Mouse (Mus musculus) kidney, adult 2 months (tissue): ENCODE results near the gene Ankra2. TPM values are rescaled to one million over a fixed set of nuclear protein-coding genes. Genes with fewer than 3 reads are reported as not detected.

ENCODE experiments used
- DNase-seq: peaks from one replicate; pipeline ENCODE4 v3.0.0; 2021
- H3K27ac ChIP-seq: fragments of 200-500 bp; 2 replicates; pipeline ENCODE4 v1.5.1; 2012; ENCODE audit warnings: low read depth, low read length, control low read depth, inconsistent platforms; ENCODE audit not compliant: insufficient read depth
- H3K27me3 ChIP-seq: fragments of 200-500 bp; replicated peaks from 2 replicates; pipeline ENCODE4 v1.6.1; 2012; ENCODE audit warnings: mild to moderate bottlenecking, moderate library complexity, low read length, inconsistent platforms; ENCODE audit not compliant: control insufficient read depth, insufficient read depth
- H3K36me3 ChIP-seq: fragments of 200-500 bp; 2 replicates; pipeline ENCODE4 v1.6.1; 2012; ENCODE audit warnings: mild to moderate bottlenecking, moderate library complexity, low read length, inconsistent platforms; ENCODE audit not compliant: control insufficient read depth, insufficient read depth
- H3K4me1 ChIP-seq: fragments of 200-500 bp; 2 replicates; pipeline ENCODE4 v1.6.1; 2011; ENCODE audit warnings: low read length; ENCODE audit not compliant: control insufficient read depth, insufficient read depth
- H3K4me3 ChIP-seq: fragments of 200-500 bp; 2 replicates; pipeline ENCODE4 v1.5.1; 2011; ENCODE audit warnings: mild to moderate bottlenecking, low read depth, low read length, control low read depth; ENCODE audit not compliant: insufficient read depth
- CTCF ChIP-seq: fragments of 200-500 bp; conservative IDR thresholded peaks from 2 replicates; pipeline ENCODE4 v1.5.1; 2011; ENCODE audit warnings: low read depth, mild to moderate bottlenecking, control low read depth, low read length, moderate library complexity, mixed read lengths; ENCODE audit not compliant: insufficient read depth, insufficient read length
- POLR2A ChIP-seq: fragments of 200-500 bp; IDR thresholded peaks from one replicate; pipeline ENCODE4 v1.6.1; 2011; ENCODE audit warnings: low read depth, low read length, control low read depth
- WGBS: fragments of 180-500 bp; shearing (Covaris S2); methylation state at CpG from one replicate; pipeline ENCODE4 v1.1.7; 2018; 5-methylcytosine and 5-hydroxymethylcytosine counted together
- polyA plus RNA-seq: library from polyadenylated mRNA; depleted of rRNA; stranded (reverse); fragments of >200 nt; gene quantifications from 2 replicates; pipeline ENCODE4 v1.2.3, GENCODE M21; 2012

Gene Ankra2
- polyA plus RNA-seq, 1 experiment, result 11.1 TPM

DNA sequence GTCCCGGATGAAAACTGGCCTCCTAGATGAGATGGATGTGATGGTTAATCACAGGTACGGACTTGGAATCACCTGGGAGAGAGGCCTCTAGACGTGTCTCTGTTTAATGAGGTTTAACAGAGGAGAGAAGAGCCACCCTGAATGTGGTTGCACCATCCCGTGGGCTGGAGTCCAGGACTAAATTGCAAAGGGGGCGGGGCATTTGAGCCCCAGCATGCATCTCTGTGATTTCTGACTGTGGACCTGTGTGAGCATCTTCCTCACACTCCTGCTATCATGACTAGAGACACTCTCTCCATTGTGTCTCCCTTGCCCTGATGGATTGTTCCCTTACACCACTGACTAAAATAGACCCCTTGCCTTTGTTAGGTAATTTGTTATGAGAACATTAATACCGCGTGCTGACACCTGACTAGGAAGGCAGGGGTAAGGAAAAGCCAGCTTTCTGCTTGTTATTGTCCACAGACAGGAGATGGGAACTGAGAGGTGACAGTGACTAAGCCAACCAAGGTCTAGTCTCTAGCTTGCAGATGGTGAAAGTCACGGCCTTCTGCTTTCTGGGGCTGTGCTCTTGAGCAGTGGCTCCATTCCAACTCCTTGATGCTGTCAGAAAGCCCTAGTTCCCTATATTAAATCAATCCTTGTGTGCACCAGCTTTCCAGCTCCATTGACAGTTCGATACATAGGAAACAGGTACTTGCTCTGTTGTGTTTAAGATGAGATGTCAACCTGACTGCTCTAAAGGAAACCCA is 21.2 kb upstream of the Ankra2 start:
- no peaks in the 10 kb centered on the region for H3K36me3 ChIP-seq
- DNase-seq, result no peak
- no peak overlapping the region for H3K27ac ChIP-seq
- 68% methylated on average over 9 of the region's 9 CpGs for WGBS
- no peaks in the 10 kb centered on the region for H3K4me1 ChIP-seq
- TF ChIP-seq POLR2A (no peak), CTCF (no peak)
- H3K4me3 ChIP-seq, result no peak overlapping the region
- no peaks in the 10 kb centered on the region; the same call in 1 of the 2 replicates for H3K27me3 ChIP-seq

DNA sequence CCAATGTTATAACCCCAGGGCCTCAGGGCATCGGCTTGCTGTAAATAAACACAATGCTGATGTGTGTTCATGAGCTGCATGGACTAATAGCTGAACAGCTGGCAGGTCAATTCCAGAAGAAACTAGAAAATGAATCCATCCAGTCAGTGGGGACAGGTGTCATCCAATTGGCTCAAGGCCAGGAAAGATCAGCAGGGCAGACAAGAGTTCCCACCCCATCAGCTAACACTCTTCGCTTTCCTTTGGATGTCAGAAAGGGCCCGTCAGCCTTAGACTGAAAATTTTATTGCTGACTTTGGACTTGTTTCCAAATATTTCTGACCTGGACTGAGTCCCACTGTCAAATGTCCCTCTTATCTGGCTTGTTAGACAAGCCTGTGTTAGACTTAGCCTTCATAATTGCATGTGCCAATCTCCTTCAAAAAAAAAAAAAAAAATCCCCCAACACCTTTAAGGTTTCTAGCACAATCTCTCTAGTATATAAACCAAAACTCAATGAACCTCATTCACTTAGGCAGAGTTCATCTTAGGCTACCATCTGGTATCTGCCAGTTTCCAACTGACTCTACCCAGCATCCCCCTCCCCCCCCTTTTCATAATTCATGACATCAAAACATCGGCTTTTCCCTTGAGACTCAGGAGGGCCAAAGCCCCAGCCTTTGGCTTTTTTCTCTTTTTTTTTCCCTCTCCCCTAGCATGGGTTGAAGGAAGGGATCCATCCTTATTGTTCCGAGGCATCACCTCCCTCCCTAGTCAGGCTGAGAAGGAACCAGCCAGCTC is 18.1 kb upstream of the Ankra2 start:
- Histone ChIP-seq H3K36me3 (no peaks in the 10 kb centered on the region), H3K27ac (no peak overlapping the region), H3K27me3 (no peaks in the 10 kb centered on the region; the same call in 1 of the 2 replicates), H3K4me3 (no peak overlapping the region), H3K4me1 (no peaks in the 10 kb centered on the region)
- 59% methylated on average over 5 of the region's 5 CpGs for WGBS
- no peak for DNase-seq
- TF ChIP-seq POLR2A (no peak), CTCF (no peak)

DNA sequence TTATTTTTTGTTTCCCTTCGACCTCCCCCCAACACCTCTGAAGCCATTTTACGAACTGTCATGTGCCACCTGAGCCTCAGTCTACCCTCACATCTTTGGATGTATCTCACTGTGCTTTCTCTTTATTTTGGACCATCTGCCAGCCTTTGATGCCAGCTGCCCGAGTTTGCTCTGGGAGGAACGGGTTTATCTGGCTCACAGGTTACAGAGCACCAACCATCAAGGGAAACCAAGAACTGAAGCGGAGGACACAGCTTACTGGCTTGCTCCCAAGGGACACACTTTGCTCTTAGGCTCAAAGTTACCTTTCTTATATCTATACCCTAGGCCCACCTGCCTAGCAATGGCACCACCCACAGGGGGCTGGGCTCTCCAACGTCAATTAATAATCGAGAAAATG is 17.5 kb upstream of the Ankra2 start:
- Histone ChIP-seq H3K4me3 (no peak overlapping the region), H3K27me3 (no peaks in the 10 kb centered on the region; the same call in 1 of the 2 replicates), H3K4me1 (no peaks in the 10 kb centered on the region), H3K27ac (no peak overlapping the region), H3K36me3 (no peaks in the 10 kb centered on the region)
- 69% methylated on average over 7 of the region's 7 CpGs for WGBS
- DNase-seq, result no peak
- TF ChIP-seq CTCF, result no peak
- no peak for TF ChIP-seq POLR2A

DNA sequence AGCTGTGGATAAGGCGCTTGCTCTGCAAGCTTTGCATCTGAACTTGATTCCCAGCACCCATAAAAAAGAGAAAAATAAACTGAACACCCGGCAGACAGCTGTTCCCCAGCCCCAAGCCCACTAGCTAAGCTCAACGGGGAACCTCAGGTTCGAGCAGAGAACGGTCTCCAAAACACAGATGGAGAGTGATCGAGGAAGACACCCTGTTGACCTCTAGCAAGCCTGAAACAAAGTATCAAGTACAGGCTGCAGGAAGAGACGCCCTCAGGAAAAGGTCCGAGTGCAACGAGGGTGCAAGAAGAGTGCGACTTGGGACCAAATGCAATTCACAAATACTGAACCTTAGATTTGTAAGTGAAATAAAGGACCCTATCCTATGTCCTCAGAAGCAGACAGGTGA is 13.3 kb upstream of the Ankra2 start:
- 83% methylated on average over 10 of the region's 10 CpGs for WGBS
- Histone ChIP-seq H3K27ac (no peak overlapping the region), H3K4me1 (no peaks in the 10 kb centered on the region), H3K27me3 (no peaks in the 10 kb centered on the region), H3K4me3 (no peak overlapping the region), H3K36me3 (peaks cover 2% of the 10 kb centered on the region; the same call in 1 of the 2 replicates)
- TF ChIP-seq POLR2A (no peak), CTCF (no peak)
- no peak for DNase-seq

DNA sequence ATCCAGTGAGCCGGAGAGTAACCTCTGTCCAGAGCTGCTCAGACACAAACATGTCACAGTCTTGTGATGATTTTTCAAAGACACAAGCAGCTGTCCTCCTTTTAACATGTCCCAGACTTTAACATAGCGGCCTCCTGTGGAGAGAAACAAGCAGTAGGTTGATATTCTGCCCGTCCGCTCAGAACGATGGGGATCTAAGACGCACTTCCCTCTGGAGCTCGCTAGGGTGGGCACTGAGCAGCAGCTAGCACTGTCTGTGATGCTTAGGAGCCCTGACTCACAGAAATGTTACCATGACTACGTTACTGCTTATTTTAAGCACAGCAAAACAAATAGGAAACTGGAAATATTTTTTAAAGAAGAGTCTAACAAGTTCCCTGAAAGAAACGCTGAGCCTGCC is 8.0 kb upstream of the Ankra2 start:
- no peak for TF ChIP-seq CTCF
- TF ChIP-seq POLR2A, result no peak
- no peaks in the 10 kb centered on the region for H3K4me1 ChIP-seq
- 76% methylated on average over 9 of the region's 9 CpGs for WGBS
- DNase-seq, result no peak
- peaks cover 5% of the 10 kb centered on the region for H3K36me3 ChIP-seq
- H3K27ac ChIP-seq, result no peak overlapping the region
- H3K27me3 ChIP-seq, result no peaks in the 10 kb centered on the region
- no peak overlapping the region for H3K4me3 ChIP-seq

DNA sequence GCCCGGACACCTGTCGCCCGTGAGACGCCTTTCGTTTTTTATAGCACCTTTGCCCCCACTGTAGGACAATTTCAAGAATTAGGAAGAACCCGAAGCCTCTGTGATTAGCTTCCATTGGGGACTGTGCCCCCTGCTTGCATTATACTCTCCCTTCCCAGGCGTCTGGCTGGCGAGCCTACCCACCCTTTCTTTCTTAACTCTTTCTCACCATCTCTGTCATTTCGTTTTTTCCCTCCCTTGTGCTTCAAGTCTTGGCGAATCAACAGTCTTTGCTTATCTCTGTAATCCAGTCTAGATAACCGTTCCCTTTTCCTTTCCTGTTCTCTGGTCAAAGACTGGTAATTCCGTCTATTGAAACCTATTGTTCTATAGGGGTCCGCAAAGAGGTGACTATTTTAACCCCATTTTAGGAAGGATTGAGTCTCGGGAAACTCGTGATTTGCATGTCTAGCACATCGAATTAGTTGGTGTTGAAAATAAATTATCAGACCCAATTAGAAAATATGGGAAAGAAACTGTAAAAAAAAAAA is 649 bp downstream of the Ankra2 start:
- no peak for DNase-seq
- TF ChIP-seq POLR2A (no peak), CTCF (no peak)
- Histone ChIP-seq H3K36me3 (peaks cover 4% of the 10 kb centered on the region; the same call in 1 of the 2 replicates), H3K4me3 (peak overlapping the region; percentile 67), H3K4me1 (peaks cover 5% of the 10 kb centered on the region; the same call in 1 of the 2 replicates), H3K27ac (peak overlapping the region; percentile 67), H3K27me3 (no peaks in the 10 kb centered on the region)
- under 1% methylated on average over 16 of the region's 16 CpGs for WGBS

DNA sequence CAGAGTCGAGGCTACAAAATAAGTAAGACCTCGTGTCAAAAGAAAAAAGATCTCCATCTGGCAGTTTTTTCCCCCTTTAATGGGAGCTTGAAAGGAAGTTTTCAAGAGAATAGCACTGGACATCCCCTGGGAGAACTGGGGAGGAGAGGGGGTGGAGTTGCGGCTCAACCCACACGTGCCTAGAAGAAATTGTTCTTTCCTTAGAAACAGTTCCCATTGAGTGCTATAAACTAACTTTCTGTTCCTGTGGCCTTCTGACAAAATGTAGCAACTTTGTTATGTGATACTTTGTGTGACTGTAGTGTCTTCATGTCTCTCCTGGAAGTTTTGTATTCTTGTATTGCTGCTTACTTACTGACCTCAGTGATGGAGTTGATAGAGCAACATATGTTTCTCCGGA is 1.2 kb downstream of the Ankra2 start:
- Histone ChIP-seq H3K27me3 (no peaks in the 10 kb centered on the region), H3K4me1 (peaks cover 5% of the 10 kb centered on the region; the same call in 1 of the 2 replicates), H3K4me3 (0 out of 2 replicates have a peak overlapping the region, but pooled peaks have one; percentile 7), H3K36me3 (peaks cover 4% of the 10 kb centered on the region; the same call in 1 of the 2 replicates), H3K27ac (no peak overlapping the region)
- no peak for DNase-seq
- TF ChIP-seq POLR2A (no peak), CTCF (no peak)
- 29% methylated on average over 5 of the region's 5 CpGs for WGBS
